Mouse (Mus musculus) erythroblast, embryonic 14.5 days (primary cell): ENCODE data around the gene Sec14l3. TPM values are rescaled to one million over a fixed set of nuclear protein-coding genes. Genes with fewer than 3 reads are reported as not detected.
"Not testable (repeated sequence)": the region's sequence is repeated elsewhere in the genome, so short reads cannot be mapped to it uniquely, and the experiment has no call there.

Experiments
- H3K27me3 ChIP-seq: 2 replicates; pipeline ENCODE4 v1.6.1; 2012; ENCODE audit warnings: inconsistent platforms; ENCODE audit not compliant: control insufficient read depth
- H3K36me3 ChIP-seq: 2 replicates; pipeline ENCODE4 v1.6.1; 2012; ENCODE audit warnings: mild to moderate bottlenecking, inconsistent platforms; ENCODE audit not compliant: control insufficient read depth
- H3K4me1 ChIP-seq: 2 replicates; pipeline ENCODE4 v1.6.1; 2012; ENCODE audit warnings: inconsistent platforms; ENCODE audit not compliant: control insufficient read depth
- H3K4me3 ChIP-seq: replicated peaks from 2 replicates; pipeline ENCODE3; 2012; ENCODE audit warnings: moderate library complexity, mild to moderate bottlenecking, inconsistent platforms
- H3K9me3 ChIP-seq: 2 replicates; pipeline ENCODE4 v1.6.1; 2012; ENCODE audit warnings: low read length, inconsistent platforms, mixed read lengths; ENCODE audit not compliant: control insufficient read depth
- GATA1 ChIP-seq: IDR thresholded peaks from 2 replicates; pipeline ENCODE4 v1.6.1; 2012; ENCODE audit warnings: low read length, inconsistent platforms, mixed read lengths
- TAL1 ChIP-seq: IDR thresholded peaks from 3 replicates; pipeline ENCODE4 v1.6.1; 2012; ENCODE audit warnings: low read length, inconsistent platforms, mixed read lengths
- polyA plus RNA-seq: library from polyadenylated mRNA; stranded (reverse); fragments of >175 nt; gene quantifications from 2 replicates; pipeline ENCODE4 v1.2.3, GENCODE M21; 2012

Sec14l3 gene
- polyA plus RNA-seq: not detected in 2 replicates

- H3K27me3 ChIP-seq: peaks cover 2% of the 10 kb centered on the region
- no peaks in the 10 kb centered on the region for H3K9me3 ChIP-seq
- no peaks in the 10 kb centered on the region for H3K36me3 ChIP-seq
- H3K4me3 ChIP-seq: no peak within 1 kb of the TSS
- TF ChIP-seq GATA1: no peak
- TF ChIP-seq TAL1: no peak
- no peaks in the 10 kb centered on the region for H3K4me1 ChIP-seq
Observed at GRCm38 (mm10) chr11:4064627-4065122, at the start of gene Sec14l3. Gene Sec14l3, plus strand, starts transcription at chr11:4064841.

- not testable (repeated sequence) for H3K9me3 ChIP-seq
Observed at GRCm38 (mm10) chr11:4015796-4016195, 48.8 kb upstream of the Sec14l3 start.

GRCm38 (mm10) chr11:4022111-4022510 lies 42.5 kb upstream of the Sec14l3 start:
- not testable (repeated sequence) for H3K36me3 ChIP-seq, H3K27me3 ChIP-seq, H3K4me1 ChIP-seq, H3K4me3 ChIP-seq, H3K9me3 ChIP-seq

More at GRCm38 (mm10) chr11:4015796-4016195, 48.8 kb upstream of the Sec14l3 start:
- not testable (repeated sequence) for H3K27me3 ChIP-seq, H3K4me1 ChIP-seq, H3K36me3 ChIP-seq, H3K4me3 ChIP-seq

DNA sequence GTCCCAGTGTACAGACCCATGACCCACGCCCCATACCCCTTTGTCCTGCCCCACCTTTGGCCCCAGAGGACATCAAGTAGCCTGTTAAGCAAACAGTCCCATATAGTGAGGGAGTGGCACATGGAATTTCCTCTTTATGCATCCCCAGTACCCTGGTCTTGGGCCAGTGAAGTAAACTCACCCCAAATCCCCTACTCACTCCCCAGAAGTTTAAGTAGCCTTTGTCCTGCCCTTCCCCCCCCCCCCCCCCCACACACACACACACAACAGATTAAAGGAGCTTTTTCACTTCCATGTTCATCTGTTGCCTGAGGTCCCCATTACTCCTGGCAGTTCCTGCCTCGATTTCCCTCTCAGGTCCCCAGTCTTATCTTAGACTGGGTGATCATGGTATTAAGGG lies 41.3 kb upstream of the Sec14l3 start:
- no peaks in the 10 kb centered on the region for H3K9me3 ChIP-seq
- no peaks in the 10 kb centered on the region for H3K36me3 ChIP-seq
- H3K4me3 ChIP-seq: no peak overlapping the region
- H3K4me1 ChIP-seq: no peaks in the 10 kb centered on the region
- TF ChIP-seq GATA1 (no peak), TAL1 (no peak)
- no peaks in the 10 kb centered on the region for H3K27me3 ChIP-seq

GRCm38 (mm10) chr11:4027066-4027465 lies 37.6 kb upstream of the Sec14l3 start:
- H3K4me1 ChIP-seq: no peaks in the 10 kb centered on the region
- no peak for TF ChIP-seq GATA1
- TF ChIP-seq TAL1: no peak

DNA sequence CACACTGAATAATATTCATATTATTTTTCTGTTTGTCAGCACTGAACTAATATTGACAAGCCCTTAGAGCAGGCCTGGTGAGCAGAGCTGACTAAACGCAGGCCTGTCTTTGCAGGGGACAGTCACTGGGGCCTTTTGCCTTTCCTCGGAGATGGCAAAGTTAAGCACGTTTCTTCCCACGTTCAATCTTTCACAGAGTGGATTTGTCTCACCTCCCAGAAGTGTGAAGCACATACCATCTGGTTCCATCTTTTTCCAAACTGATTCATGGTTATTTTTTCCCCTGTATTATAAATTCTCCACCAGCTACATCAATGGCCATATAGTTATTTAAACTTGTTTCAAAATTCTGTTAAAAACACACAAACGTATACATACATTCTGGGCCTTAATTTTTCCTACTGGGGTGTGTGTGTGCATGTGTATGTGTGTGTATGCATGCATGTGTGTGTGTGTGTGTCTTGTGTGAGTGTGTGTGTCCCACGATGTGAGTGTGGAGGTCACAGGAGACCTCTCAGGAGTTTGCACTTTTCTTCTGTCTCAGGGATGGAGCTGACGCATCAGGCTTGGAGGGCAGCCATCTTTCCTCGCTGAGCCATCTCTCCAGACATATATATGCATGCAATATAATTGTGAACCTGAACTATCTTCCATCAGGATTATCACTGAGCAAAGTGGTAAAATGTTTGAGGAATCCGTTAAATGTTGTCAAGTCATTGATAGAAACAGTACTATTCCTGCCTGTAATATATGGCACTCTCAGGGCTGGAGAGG lies 36.9 kb upstream of the Sec14l3 start:
- no peaks in the 10 kb centered on the region for H3K36me3 ChIP-seq
- H3K9me3 ChIP-seq: no peaks in the 10 kb centered on the region
- H3K27me3 ChIP-seq: no peaks in the 10 kb centered on the region
- no peak overlapping the region for H3K4me3 ChIP-seq
- H3K4me1 ChIP-seq: no peaks in the 10 kb centered on the region
- TF ChIP-seq TAL1: no peak
- no peak for TF ChIP-seq GATA1

More at GRCm38 (mm10) chr11:4027066-4027465, 37.6 kb upstream of the Sec14l3 start:
- H3K9me3 ChIP-seq: no peaks in the 10 kb centered on the region
- H3K27me3 ChIP-seq: no peaks in the 10 kb centered on the region
- H3K4me3 ChIP-seq: no peak overlapping the region
- no peaks in the 10 kb centered on the region for H3K36me3 ChIP-seq

- Histone ChIP-seq H3K36me3 (no peaks in the 10 kb centered on the region), H3K9me3 (no peaks in the 10 kb centered on the region), H3K4me3 (no peak overlapping the region), H3K27me3 (no peaks in the 10 kb centered on the region), H3K4me1 (no peaks in the 10 kb centered on the region)
- TF ChIP-seq GATA1 (no peak), TAL1 (no peak)
Observed at GRCm38 (mm10) chr11:4029343-4029742, 35.3 kb upstream of the Sec14l3 start.

DNA sequence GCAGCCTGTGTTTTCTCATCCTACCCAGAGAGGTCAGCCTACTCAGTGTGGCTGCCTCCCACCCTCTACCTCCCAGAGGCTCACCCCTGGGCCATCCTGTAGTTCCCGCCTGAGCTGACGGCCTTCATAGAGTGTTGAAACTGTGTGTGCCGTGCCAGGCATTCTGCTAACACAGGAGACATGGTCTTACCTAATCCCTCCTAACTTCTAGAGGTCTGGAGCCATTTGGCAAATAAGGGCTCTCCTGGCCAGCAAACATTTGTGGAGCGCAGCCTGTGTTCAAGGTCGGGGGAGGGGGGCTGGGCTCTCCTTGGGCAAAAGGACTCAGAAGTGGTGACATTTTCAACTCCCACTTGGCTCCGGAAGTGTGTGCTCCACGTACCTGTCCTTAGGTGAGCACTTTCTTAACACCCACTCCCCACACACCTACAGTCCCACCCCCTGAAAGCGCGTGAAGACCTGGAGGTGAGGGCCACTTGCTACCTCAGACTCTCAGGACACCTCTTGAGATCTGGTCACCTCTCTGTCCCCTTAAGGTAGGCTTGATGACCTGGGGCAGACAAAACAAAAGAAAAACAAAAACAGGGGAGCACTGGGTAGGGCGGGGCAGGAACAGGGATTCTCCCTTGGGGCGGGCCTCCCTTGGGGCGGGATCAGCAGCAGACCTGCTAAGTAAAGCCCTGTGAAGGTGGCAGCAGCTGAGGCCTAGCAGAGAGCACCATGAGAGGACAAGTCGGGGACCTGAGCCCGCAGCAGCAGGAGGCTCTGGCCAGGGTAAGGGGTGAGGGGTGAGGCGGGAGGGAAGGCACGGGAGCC lies 33.3 kb upstream of the Sec14l3 start, which contains the start of gene Sec14l4:
Gene Sec14l4 (plus strand): TSS at position 337 of the 816 bp plus-strand sequence.
- Histone ChIP-seq H3K9me3 (no peaks in the 10 kb centered on the region), H3K4me3 (peak within 1 kb of the TSS; percentile 27), H3K4me1 (no peaks in the 10 kb centered on the region), H3K36me3 (no peaks in the 10 kb centered on the region), H3K27me3 (no peaks in the 10 kb centered on the region)
- TF ChIP-seq TAL1: no peak

DNA sequence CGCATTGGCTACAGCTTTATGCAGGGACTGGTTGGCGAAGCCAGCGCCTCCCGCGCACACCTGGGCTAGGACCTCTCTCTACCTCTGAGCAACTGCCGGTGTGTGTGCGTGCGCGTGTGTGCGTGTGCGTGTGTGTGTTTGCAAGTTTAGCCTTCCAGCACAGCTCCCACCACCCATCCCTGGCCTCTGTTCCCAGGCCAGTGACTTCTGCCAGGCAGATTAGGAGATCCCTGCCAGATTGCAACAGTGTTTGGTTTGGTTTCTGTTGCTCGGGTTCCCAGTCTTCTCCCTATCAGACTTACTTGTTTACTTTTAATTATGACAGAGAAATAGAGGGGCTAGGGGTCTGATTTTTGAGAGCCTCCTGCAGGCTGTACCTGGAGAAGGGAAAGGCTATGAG lies 32.7 kb upstream of the Sec14l3 start:
- no peak for TF ChIP-seq TAL1
- TF ChIP-seq GATA1: no peak
- Histone ChIP-seq H3K27me3 (no peaks in the 10 kb centered on the region), H3K4me1 (no peaks in the 10 kb centered on the region), H3K9me3 (no peaks in the 10 kb centered on the region), H3K36me3 (no peaks in the 10 kb centered on the region), H3K4me3 (peak overlapping the region; percentile 27)
